In genomic region chr4:43875919-43876411, GRCm38 (mm10) we compare ENCODE assay signal across 8 mouse cellular contexts. TPM values are rescaled to one million over a fixed set of nuclear protein-coding genes. Genes with fewer than 3 reads are reported as not detected.
DNase-seq lines count a peak whose midpoint lies in the region; ATAC-seq and TF ChIP-seq lines count a peak whose summit lies in the region.

No protein-coding gene starts in this region.

- H3K4me3 ChIP-seq in lung, embryonic 14.5 days (ENCODE audit: low read depth, low read length), result peak overlapping the region; percentile 91
- H3K4me3 ChIP-seq in forebrain, embryonic 16.5 days (replicated peaks; ENCODE audit: low read length), result peak overlapping the region; percentile 93
- peak overlapping the region; percentile 75 for H3K4me3 ChIP-seq in liver, embryonic 15.5 days (replicated peaks)
- H3K4me3 ChIP-seq in small intestine, adult 2 months (ENCODE audit: low read depth, low read length), result peak overlapping the region; percentile 96

- peak; percentile 39 for DNase-seq in lung, embryonic 14.5 days
- DNase-seq in lung, postnatal 4 days, result no peak
- peak; percentile 43 for DNase-seq in brain, adult 2 months (ENCODE audit: low read depth, low spot score)
- no peak for DNase-seq in spleen, postnatal 4 days (ENCODE audit: low spot score in 2 of 2)

- TF ChIP-seq CTCF in lung, embryonic 14.5 days (IDR thresholded peaks at IDR 0.05; ENCODE audit: low read depth), result peak; percentile 40
- no peak for TF ChIP-seq CTCF in small intestine, adult 2 months (IDR thresholded peaks at IDR 0.05; ENCODE audit: extremely low read depth, insufficient read length, insufficient replicate concordance, low read depth, low read length)

- H3K27ac ChIP-seq in lung, embryonic 14.5 days (ENCODE audit: low read depth), result no peak overlapping the region
- H3K27ac ChIP-seq in forebrain, embryonic 16.5 days (ENCODE audit: low read length), result no peak overlapping the region
- no peak overlapping the region for H3K27ac ChIP-seq in liver, embryonic 15.5 days (replicated peaks)
- no peak overlapping the region for H3K27ac ChIP-seq in small intestine, adult 2 months (ENCODE audit: insufficient read depth, low read depth, low read length)

- no peaks in the 10 kb centered on the region for H3K27me3 ChIP-seq in lung, embryonic 14.5 days (ENCODE audit: insufficient read depth, low read length)
- H3K27me3 ChIP-seq in forebrain, embryonic 16.5 days (replicated peaks; ENCODE audit: control insufficient read depth, insufficient read depth, low read length), result no peaks in the 10 kb centered on the region
- H3K27me3 ChIP-seq in liver, embryonic 15.5 days, result peaks cover 24% of the 10 kb centered on the region
- peaks cover 13% of the 10 kb centered on the region; the same call in 1 of the 2 replicates for H3K27me3 ChIP-seq in small intestine, adult 2 months (ENCODE audit: control insufficient read depth, insufficient read depth, low read length)

- no peaks in the 10 kb centered on the region for H3K36me3 ChIP-seq in lung, embryonic 14.5 days (ENCODE audit: insufficient read depth)
- H3K36me3 ChIP-seq in forebrain, embryonic 16.5 days (ENCODE audit: control insufficient read depth, insufficient read depth), result no peaks in the 10 kb centered on the region
- H3K36me3 ChIP-seq in liver, embryonic 15.5 days (replicated peaks), result no peaks in the 10 kb centered on the region
- no peaks in the 10 kb centered on the region for H3K36me3 ChIP-seq in small intestine, adult 2 months (ENCODE audit: control insufficient read depth, insufficient read depth, low read length)

- H3K4me1 ChIP-seq in lung, embryonic 14.5 days (ENCODE audit: insufficient read depth), result peaks cover 15% of the 10 kb centered on the region
- peaks cover 3% of the 10 kb centered on the region; the same call in 1 of the 2 replicates for H3K4me1 ChIP-seq in forebrain, embryonic 16.5 days (replicated peaks; ENCODE audit: control insufficient read depth, insufficient read depth, low read length)
- H3K4me1 ChIP-seq in liver, embryonic 15.5 days (replicated peaks), result peaks cover 17% of the 10 kb centered on the region
- peaks cover 4% of the 10 kb centered on the region for H3K4me1 ChIP-seq in small intestine, adult 2 months (ENCODE audit: control insufficient read depth, insufficient read depth, insufficient read length, low read length)

- 0% methylated on average over 20 of the region's 20 CpGs for WGBS in lung, embryonic 14.5 days
- WGBS in forebrain, embryonic 16.5 days, result 0% methylated on average over 20 of the region's 20 CpGs
- WGBS in liver, embryonic 15.5 days (ENCODE audit: insufficient replicate concordance), result under 1% methylated on average over 20 of the region's 20 CpGs
- 3% methylated on average over 20 of the region's 20 CpGs for WGBS in small intestine, adult 2 months

- H3K9me3 ChIP-seq in lung, embryonic 14.5 days (ENCODE audit: low read depth, low read length), result no peaks in the 10 kb centered on the region
- H3K9me3 ChIP-seq in forebrain, embryonic 16.5 days (ENCODE audit: control insufficient read depth, low read length), result no peaks in the 10 kb centered on the region
- no peaks in the 10 kb centered on the region for H3K9me3 ChIP-seq in liver, embryonic 15.5 days (replicated peaks)

- H3K9ac ChIP-seq in lung, embryonic 14.5 days, result peak overlapping the region; percentile 71
- H3K9ac ChIP-seq in forebrain, embryonic 16.5 days (replicated peaks; ENCODE audit: low read depth, low read length), result peak overlapping the region; percentile 84
- peak overlapping the region; percentile 49 for H3K9ac ChIP-seq in liver, embryonic 15.5 days

- ATAC-seq in lung, embryonic 14.5 days (ENCODE audit: insufficient read depth), result peak; percentile 55
- peak; percentile 45; the same call in 1 of the 2 replicates for ATAC-seq in forebrain, embryonic 16.5 days
- ATAC-seq in inflammation-experienced regulatory T-cells, adult 6 months, result peak; percentile 33
- peak; percentile 31; the same call in 1 of the 2 replicates for ATAC-seq in liver, embryonic 15.5 days (ENCODE audit: insufficient read depth)

- peak overlapping the region; percentile 81 for H3K4me2 ChIP-seq in lung, embryonic 14.5 days
- peak overlapping the region; percentile 81 for H3K4me2 ChIP-seq in forebrain, embryonic 16.5 days (ENCODE audit: low read length)
- peak overlapping the region; percentile 91 for H3K4me2 ChIP-seq in liver, embryonic 15.5 days

- TF ChIP-seq POLR2A in small intestine, adult 2 months (IDR thresholded peaks at IDR 0.05; ENCODE audit: low read depth, low read length), result no peak

RNA-seq across cellular contexts. Expression of gene Reck, which starts 0.6 kb away (rescaled TPM):
- 27.9 and 29.5 TPM in 2 replicates for polyA plus RNA-seq in lung, embryonic 14.5 days (2014; fragmentation: Nextera tagmentation; extraction: Ambion mirVana)
- polyA plus RNA-seq in forebrain, embryonic 16.5 days (2015; fragmentation: Nextera tagmentation; extraction: Ambion mirVana), result 4.8 and 5.1 TPM in 2 replicates
- 1 to 10 TPM; 3.6 to 6.3 (median 5.3) TPM for polyA plus RNA-seq in inflammation-experienced regulatory T-cells, adult 6 months (2017; shearing (Covaris generic))
- 1.8 and 2.4 TPM in 2 replicates for polyA plus RNA-seq in liver, embryonic 15.5 days (2015; fragmentation: Nextera tagmentation; extraction: Ambion mirVana)
- polyA plus RNA-seq in small intestine, adult 2 months (2012; rRNA removed), result 1.3 and 2.1 TPM in 2 replicates

RNA-seq across cellular contexts. Expression of gene Olfr155, which starts 24.6 kb away (rescaled TPM):
- polyA plus RNA-seq in lung, embryonic 14.5 days (2014; fragmentation: Nextera tagmentation; extraction: Ambion mirVana), result not detected in 2 replicates
- polyA plus RNA-seq in forebrain, embryonic 16.5 days (2015; fragmentation: Nextera tagmentation; extraction: Ambion mirVana), result not detected in 2 replicates
- polyA plus RNA-seq in inflammation-experienced regulatory T-cells, adult 6 months (2017; shearing (Covaris generic)), result not detected
- polyA plus RNA-seq in liver, embryonic 15.5 days (2015; fragmentation: Nextera tagmentation; extraction: Ambion mirVana), result not detected in 2 replicates
- not detected in 2 replicates for polyA plus RNA-seq in small intestine, adult 2 months (2012; rRNA removed)

RNA-seq across cellular contexts. Expression of gene Olfr157, which starts 36.0 kb away (rescaled TPM):
- not detected in 2 replicates for polyA plus RNA-seq in lung, embryonic 14.5 days (2014; fragmentation: Nextera tagmentation; extraction: Ambion mirVana)
- polyA plus RNA-seq in forebrain, embryonic 16.5 days (2015; fragmentation: Nextera tagmentation; extraction: Ambion mirVana), result not detected in 2 replicates
- under 1 TPM; 0.28 to 0.86 (median 0.56) TPM for polyA plus RNA-seq in inflammation-experienced regulatory T-cells, adult 6 months (2017; shearing (Covaris generic))
- not detected in 2 replicates for polyA plus RNA-seq in liver, embryonic 15.5 days (2015; fragmentation: Nextera tagmentation; extraction: Ambion mirVana)
- 0.04 and 0.10 TPM in 2 replicates for polyA plus RNA-seq in small intestine, adult 2 months (2012; rRNA removed)

RNA-seq across cellular contexts. Expression of gene Olfr156, which starts 52.3 kb away (rescaled TPM):
- polyA plus RNA-seq in lung, embryonic 14.5 days (2014; fragmentation: Nextera tagmentation; extraction: Ambion mirVana), result not detected in 2 replicates
- not detected in 2 replicates for polyA plus RNA-seq in forebrain, embryonic 16.5 days (2015; fragmentation: Nextera tagmentation; extraction: Ambion mirVana)
- not detected for polyA plus RNA-seq in inflammation-experienced regulatory T-cells, adult 6 months (2017; shearing (Covaris generic))
- polyA plus RNA-seq in liver, embryonic 15.5 days (2015; fragmentation: Nextera tagmentation; extraction: Ambion mirVana), result not detected in 2 replicates
- polyA plus RNA-seq in small intestine, adult 2 months (2012; rRNA removed), result not detected in 2 replicates

Comparison
In these comparisons a context has a peak if more than half of its experiments do, and no peak if none do; other contexts are left out.
1. DNase-seq: peak in lung, embryonic 14.5 days (single experiment) and brain, adult 2 months (single experiment); none in lung, postnatal 4 days (0 of 2) and spleen, postnatal 4 days (0 of 2).
2. Peak in every context shown above with its lines, with median percentiles within 50 percentile points of each other: ATAC-seq, H3K4me2 ChIP-seq, H3K4me3 ChIP-seq and H3K9ac ChIP-seq.